Mouse (Mus musculus) liver, embryonic 14.5 days (tissue): ENCODE data around the gene Wdr46.

ENCODE experiments used
- CTCF ChIP-seq: IDR thresholded peaks from 2 replicates; pipeline ENCODE4 v1.5.1; 2016; ENCODE audit warnings: antibody characterized with exemption, low read depth, control low read depth
- EP300 ChIP-seq: IDR thresholded peaks from 2 replicates; pipeline ENCODE4 v1.6.1; 2016; ENCODE audit warnings: antibody characterized with exemption, low read depth

GRCm38 (mm10) chr17:33891357-33891756, 49.1 kb upstream of the Wdr46 start:
- no peak for TF ChIP-seq EP300
- TF ChIP-seq CTCF, result no peak
